Mouse (Mus musculus): ENCODE data around the gene Gm10842.

Gene Gm10842

DNA sequence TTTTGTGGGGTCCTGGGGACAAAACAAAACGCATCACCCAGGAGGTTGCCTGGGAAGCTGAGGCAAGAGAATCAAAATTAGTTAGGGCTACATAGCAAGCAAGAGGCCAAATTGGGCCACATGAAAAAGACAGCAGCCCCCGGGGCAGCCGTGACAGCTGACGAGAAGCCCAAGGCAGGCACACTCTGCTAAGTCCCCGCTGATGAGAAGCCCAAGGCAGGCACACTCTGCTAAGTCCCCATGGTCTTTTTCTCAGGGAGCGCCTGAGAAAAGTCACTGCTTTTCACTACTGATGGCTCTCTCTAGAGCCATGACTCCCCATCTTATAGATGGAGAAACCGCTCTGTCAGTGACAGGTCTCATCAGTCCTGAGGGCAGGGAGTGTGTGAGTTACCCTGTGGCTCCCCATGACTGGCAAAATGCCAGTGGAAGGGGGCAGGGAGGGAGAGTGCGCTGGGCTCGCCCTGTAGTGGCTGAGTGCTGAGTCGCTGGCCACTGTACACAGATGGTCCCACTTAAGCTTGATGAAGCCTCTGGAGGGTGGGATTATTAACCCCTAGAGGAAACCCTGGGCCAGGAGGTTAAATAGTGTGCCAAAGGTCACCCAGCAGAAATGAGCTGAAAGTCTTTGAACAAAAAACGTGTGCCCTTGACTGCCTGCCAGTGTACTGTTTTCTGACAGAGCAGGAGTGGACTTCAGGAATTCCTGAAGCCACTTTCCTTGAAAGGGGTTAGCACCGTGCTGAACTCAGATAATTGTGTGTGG lies 6.6 kb downstream of the Gm10842 start:
- peak; percentile 29 for DNase-seq (ENCODE audit: low read depth)

DNA sequence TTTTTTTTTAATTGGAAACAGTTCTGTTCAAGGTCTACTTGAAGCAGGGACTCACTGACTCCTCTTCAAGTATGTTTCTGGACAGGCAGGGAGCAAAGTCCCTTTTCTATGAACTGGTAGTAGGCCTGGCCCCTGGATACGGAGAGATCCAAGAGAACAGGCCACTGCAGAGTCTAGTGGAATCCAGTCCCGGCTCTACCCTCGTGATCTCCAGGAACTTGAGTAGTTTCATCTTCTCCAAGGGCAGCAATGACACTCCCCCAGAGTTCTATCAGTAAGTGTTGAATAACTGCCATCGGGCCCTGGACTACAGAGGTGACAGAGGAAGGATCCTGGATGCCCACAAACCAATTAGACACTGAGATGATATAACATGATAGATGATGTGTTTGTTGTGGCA lies 9.2 kb downstream of the Gm10842 start:
- DNase-seq (ENCODE audit: low read depth), result no peak

- DNase-seq (ENCODE audit: low read depth), result no peak
Measured at GRCm38 (mm10) chr11:105156748-105157267, 10.1 kb downstream of the Gm10842 start.

DNA sequence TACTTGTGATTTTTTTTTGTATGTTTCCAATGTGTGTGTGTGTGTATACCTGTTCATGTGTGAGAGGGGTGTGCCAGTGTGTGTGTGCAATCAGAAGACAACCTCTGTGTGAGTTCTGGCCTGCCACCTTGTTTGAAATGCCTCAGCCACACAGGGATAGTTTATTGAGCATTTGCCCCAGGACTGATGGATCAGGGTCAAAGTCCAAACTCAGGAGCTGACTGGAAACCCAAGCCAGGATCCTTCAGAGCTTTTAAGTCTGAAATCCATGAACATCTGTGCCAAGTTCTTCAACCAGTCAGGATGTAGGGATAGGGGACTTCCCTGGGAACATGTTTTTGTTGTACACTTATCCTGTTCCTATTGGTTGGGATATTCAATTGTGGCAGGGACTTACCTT lies 11.4 kb downstream of the Gm10842 start:
- no peak for DNase-seq (ENCODE audit: low read depth)

DNA sequence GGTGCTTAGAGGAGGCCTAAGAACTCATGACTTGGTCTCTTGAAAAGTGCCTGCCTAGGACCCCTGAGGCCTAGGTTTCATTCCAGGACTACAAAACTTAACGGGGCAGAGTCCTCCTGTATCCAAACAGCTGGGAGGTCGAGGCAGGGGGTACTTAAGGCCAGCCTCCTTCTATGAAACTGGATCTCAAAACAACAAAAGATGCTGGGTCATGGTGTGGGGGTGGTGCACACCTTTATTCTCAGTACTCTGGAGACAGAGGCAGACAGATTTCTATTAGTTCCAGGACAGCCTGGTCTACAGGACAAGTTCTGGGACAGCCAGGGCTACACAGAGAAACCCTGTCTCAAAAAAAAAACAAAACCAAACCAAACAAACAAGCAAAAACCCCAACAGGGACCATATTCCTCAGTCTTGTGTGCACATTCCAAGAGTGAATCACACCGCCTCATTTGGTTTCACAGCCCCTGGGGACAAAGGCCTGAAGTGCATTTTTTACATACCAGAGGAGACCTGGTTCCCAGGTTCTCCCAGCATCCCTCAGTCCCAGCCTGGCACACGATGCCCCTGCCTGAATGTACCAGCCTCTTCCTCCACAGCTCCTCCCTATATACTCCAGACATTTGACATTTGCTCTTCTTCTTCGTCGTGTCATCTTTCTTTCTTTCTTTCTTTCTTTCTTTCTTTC lies 13.1 kb downstream of the Gm10842 start:
- DNase-seq (ENCODE audit: low read depth), result no peak

GRCm38 (mm10) chr11:105161411-105161810 lies 14.7 kb downstream of the Gm10842 start:
- no peak for DNase-seq (ENCODE audit: low read depth)

- DNase-seq (ENCODE audit: low read depth), result no peak
Measured at GRCm38 (mm10) chr11:105164516-105165510, 18.1 kb downstream of the Gm10842 start.

- DNase-seq (ENCODE audit: low read depth), result no peak
Measured at GRCm38 (mm10) chr11:105166780-105167179, 20.1 kb downstream of the Gm10842 start.

GRCm38 (mm10) chr11:105178516-105178915 lies 31.8 kb downstream of the Gm10842 start, which contains the start of gene Tlk2:
Gene Tlk2, plus strand, starts transcription at chr11:105178807.
- DNase-seq (ENCODE audit: low read depth), result no peak

DNA sequence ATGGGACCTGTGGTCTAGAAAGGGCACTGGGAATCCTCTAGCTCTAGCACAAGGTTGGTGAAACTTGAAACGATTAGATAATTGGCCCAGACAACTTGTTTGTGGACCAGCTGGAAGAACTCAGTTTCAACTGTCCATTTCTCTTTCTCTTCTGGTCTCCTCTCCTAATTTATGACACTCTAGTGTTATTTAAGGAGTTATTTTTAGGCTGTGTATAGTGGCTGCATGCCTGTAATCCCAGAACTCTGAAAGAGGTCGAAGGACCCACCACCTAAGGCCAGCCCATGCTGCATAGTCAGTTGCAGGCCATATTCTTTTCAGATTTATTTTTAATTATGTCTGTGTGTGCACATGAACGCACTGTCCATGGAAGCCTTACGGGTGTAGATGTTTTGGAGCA lies 32.8 kb downstream of the Gm10842 start:
- DNase-seq (ENCODE audit: low read depth), result no peak

DNA sequence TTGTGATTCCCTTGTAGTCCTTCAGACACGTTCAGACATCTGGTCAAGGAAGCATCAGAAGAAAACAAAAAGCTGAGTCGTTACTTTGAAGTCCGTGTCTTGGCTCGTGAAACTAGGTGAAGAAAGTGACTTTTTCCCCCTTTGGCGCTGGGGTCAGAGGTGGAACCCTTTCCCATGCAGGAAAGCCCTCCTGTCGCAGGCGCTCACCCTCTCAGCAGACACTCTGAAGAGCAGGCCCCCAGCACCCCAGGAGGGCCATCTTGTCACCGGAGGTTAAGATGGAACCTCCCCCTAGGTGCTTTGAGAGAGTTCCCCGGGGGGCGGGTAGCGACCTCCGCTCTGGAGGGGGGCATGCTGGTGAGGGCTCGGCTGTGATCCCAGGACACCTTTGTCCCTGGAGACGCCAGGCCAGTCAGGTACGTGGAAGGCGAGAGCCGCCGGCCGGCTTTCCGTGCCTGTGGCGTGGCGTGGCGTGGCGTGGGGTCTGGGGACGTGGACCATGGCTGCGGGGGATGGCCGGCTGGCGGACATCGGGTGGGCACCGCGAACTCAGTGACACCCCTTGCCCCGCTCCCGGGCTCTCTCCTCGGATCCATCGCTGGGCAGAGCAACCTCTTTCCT lies 33.9 kb downstream of the Gm10842 start:
- peak; percentile 28 for DNase-seq (ENCODE audit: low read depth)

DNA sequence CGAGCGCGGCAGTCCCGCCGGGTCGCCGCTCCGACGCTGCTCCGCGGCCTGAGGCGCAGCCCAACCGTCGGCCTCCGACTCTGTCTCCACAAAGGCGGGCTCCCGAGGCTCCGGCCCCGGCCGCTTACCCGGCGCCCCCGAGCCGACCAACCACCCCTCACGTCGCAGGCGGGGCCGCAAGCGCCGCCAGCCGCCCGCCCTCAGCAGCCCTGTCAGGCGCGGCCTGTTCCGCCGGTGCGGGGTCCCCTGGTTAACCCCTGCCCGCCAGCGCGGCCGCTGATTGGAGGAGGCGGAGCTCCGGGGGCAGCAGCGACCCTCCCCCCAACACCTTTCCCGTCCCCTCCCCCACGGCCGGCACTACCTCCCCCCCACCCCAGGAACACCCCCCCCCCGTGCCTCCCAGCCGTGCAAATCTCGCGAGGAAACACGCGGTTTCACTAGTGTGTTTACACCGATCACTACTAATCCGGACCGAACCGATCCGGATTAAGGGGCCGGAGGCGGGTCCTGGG lies 34.5 kb downstream of the Gm10842 start:
- peak; percentile 89 for DNase-seq (ENCODE audit: low read depth)

GRCm38 (mm10) chr11:105181689-105182460 lies 35.2 kb downstream of the Gm10842 start:
- peak; percentile 25 for DNase-seq (ENCODE audit: low read depth)

- peak; percentile 32 for DNase-seq (ENCODE audit: low read depth)
Measured at GRCm38 (mm10) chr11:105182461-105182855, 35.8 kb downstream of the Gm10842 start.

DNA sequence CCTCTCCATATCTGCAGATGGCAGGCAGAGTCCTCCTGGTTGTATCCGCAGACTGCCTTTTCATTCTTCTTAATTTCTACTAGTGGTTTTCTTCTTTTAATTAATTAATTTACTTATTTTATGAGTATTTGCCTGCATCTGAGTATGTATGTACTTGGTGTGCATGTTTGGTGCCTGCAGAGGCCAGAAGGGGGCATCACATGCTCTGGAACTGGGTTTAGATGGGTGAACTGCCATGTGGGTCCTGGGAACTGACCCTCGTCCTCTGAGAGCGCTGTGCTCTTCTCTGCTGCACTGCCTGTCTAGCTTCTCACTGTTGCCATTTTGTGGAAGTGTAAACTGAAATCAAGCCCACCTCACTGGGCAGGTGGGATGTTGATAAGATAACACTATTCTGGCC lies 38.0 kb downstream of the Gm10842 start:
- peak; percentile 46 for DNase-seq (ENCODE audit: low read depth)

- DNase-seq (ENCODE audit: low read depth), result no peak
Measured at GRCm38 (mm10) chr11:105192186-105192585, 45.5 kb downstream of the Gm10842 start.
